Mouse (Mus musculus) E14TG2a.4 (cell line): Measurements from ENCODE around the gene Fuk.

ENCODE experiments used
- H3K27me3 ChIP-seq: 2 replicates; pipeline ENCODE4 v1.6.1; 2014; ENCODE audit warnings: low read length, control low read depth; ENCODE audit not compliant: insufficient read depth
- H3K36me3 ChIP-seq: 2 replicates; pipeline ENCODE4 v1.6.1; 2014; ENCODE audit warnings: low read length, control low read depth; ENCODE audit not compliant: insufficient read depth
- H3K4me1 ChIP-seq: replicated peaks from 2 replicates; pipeline ENCODE4 v1.6.1; 2014; ENCODE audit warnings: low read depth, low read length, control low read depth
- H3K4me3 ChIP-seq: replicated peaks from 2 replicates; pipeline ENCODE4 v1.5.1; 2014; ENCODE audit warnings: mild to moderate bottlenecking, low read length
- H3K9me3 ChIP-seq: 2 replicates; pipeline ENCODE4 v1.6.1; 2014; ENCODE audit warnings: low read length, control low read depth
- CTCF ChIP-seq: conservative IDR thresholded peaks from 2 replicates; pipeline ENCODE4 v1.5.1; 2014; ENCODE audit warnings: low read length
- NANOG ChIP-seq: IDR thresholded peaks from 2 replicates; pipeline ENCODE4 v1.6.1; 2014; ENCODE audit warnings: borderline replicate concordance, low read length, mixed read lengths
- POU5F1 ChIP-seq: IDR thresholded peaks from 2 replicates; pipeline ENCODE4 v1.6.1; 2014; ENCODE audit warnings: low read length, borderline replicate concordance

Gene Fuk

GRCm38 (mm10) chr8:110847645-110848495, 54.4 kb downstream of the Fuk start:
- peak overlapping the region; percentile 99 for H3K4me3 ChIP-seq
- H3K9me3 ChIP-seq = no peaks in the 10 kb centered on the region
- H3K4me1 ChIP-seq = peaks cover 39% of the 10 kb centered on the region
- no peaks in the 10 kb centered on the region for H3K27me3 ChIP-seq
- TF ChIP-seq NANOG (no peak), CTCF (no peak), POU5F1 (no peak)
- H3K36me3 ChIP-seq = peaks cover 72% of the 10 kb centered on the region

GRCm38 (mm10) chr8:110847171-110847549, 55.1 kb downstream of the Fuk start:
- no peaks in the 10 kb centered on the region for H3K9me3 ChIP-seq
- no peaks in the 10 kb centered on the region for H3K27me3 ChIP-seq
- H3K4me1 ChIP-seq = peaks cover 44% of the 10 kb centered on the region
- peak overlapping the region; percentile 99 for H3K4me3 ChIP-seq
- peaks cover 72% of the 10 kb centered on the region for H3K36me3 ChIP-seq
- TF ChIP-seq CTCF (no peak), POU5F1 (no peak), NANOG (no peak)

GRCm38 (mm10) chr8:110846405-110847170, 55.7 kb downstream of the Fuk start, which contains the start of the genes Cog4 and Sf3b3:
Gene Cog4, plus strand, starts transcription at chr8:110846600.
Gene Sf3b3, minus strand, starts transcription at chr8:110846787.
- peaks cover 71% of the 10 kb centered on the region for H3K36me3 ChIP-seq
- peaks cover 46% of the 10 kb centered on the region for H3K4me1 ChIP-seq
- TF ChIP-seq NANOG = no peak
- TF ChIP-seq POU5F1 = no peak
- no peak for TF ChIP-seq CTCF
- peak within 1 kb of the TSS; percentile 99 for H3K4me3 ChIP-seq
- H3K9me3 ChIP-seq = no peaks in the 10 kb centered on the region
- H3K27me3 ChIP-seq = no peaks in the 10 kb centered on the region

GRCm38 (mm10) chr8:110845821-110846404, 56.4 kb downstream of the Fuk start:
- TF ChIP-seq CTCF (no peak), NANOG (no peak), POU5F1 (no peak)
- no peaks in the 10 kb centered on the region for H3K27me3 ChIP-seq
- H3K4me1 ChIP-seq = peaks cover 53% of the 10 kb centered on the region
- peak overlapping the region; percentile 99 for H3K4me3 ChIP-seq
- H3K9me3 ChIP-seq = no peaks in the 10 kb centered on the region
- H3K36me3 ChIP-seq = peaks cover 71% of the 10 kb centered on the region

GRCm38 (mm10) chr8:110844941-110845340, 57.3 kb downstream of the Fuk start:
- peaks cover 71% of the 10 kb centered on the region for H3K36me3 ChIP-seq
- TF ChIP-seq CTCF = no peak
- no peak for TF ChIP-seq NANOG
- TF ChIP-seq POU5F1 = no peak

GRCm38 (mm10) chr8:110843207-110843606, 59.1 kb downstream of the Fuk start:
- TF ChIP-seq CTCF (no peak), POU5F1 (no peak), NANOG (no peak)
- peaks cover 53% of the 10 kb centered on the region for H3K4me1 ChIP-seq
- peaks cover 75% of the 10 kb centered on the region for H3K36me3 ChIP-seq
- no peaks in the 10 kb centered on the region for H3K9me3 ChIP-seq
- H3K27me3 ChIP-seq = no peaks in the 10 kb centered on the region
- H3K4me3 ChIP-seq = no peak overlapping the region

More at GRCm38 (mm10) chr8:110844941-110845340, 57.3 kb downstream of the Fuk start:
- Histone ChIP-seq H3K27me3 (no peaks in the 10 kb centered on the region), H3K4me3 (peak overlapping the region; percentile 99), H3K9me3 (no peaks in the 10 kb centered on the region), H3K4me1 (peaks cover 54% of the 10 kb centered on the region)

- H3K4me1 ChIP-seq = peaks cover 45% of the 10 kb centered on the region
- H3K36me3 ChIP-seq = peaks cover 86% of the 10 kb centered on the region
Observed at GRCm38 (mm10) chr8:110842012-110842574, 60.2 kb downstream of the Fuk start.

More at GRCm38 (mm10) chr8:110842012-110842574, 60.2 kb downstream of the Fuk start:
- H3K27me3 ChIP-seq = no peaks in the 10 kb centered on the region
- no peak overlapping the region for H3K4me3 ChIP-seq
- no peak for TF ChIP-seq CTCF
- TF ChIP-seq NANOG = no peak
- TF ChIP-seq POU5F1 = no peak
- no peaks in the 10 kb centered on the region for H3K9me3 ChIP-seq
